Mouse (Mus musculus) CD4-positive helper T cell, adult 2 months (primary cell): ENCODE data around the gene Lpcat3.
"Not testable (repeated sequence)": the region's sequence is repeated elsewhere in the genome, so short reads cannot be mapped to it uniquely, and the experiment has no call there.

ENCODE experiments used
- DNase-seq: peaks from one replicate; pipeline ENCODE4 v3.0.0-alpha.2; 2012; ENCODE audit warnings: low read depth, missing footprints, low spot score

Lpcat3 gene

GRCm38 (mm10) chr6:124676171-124676570, 13.3 kb downstream of the Lpcat3 start:
- no peak for DNase-seq

GRCm38 (mm10) chr6:124678769-124679168, 15.9 kb downstream of the Lpcat3 start:
- no peak for DNase-seq

GRCm38 (mm10) chr6:124679486-124679885, 16.7 kb downstream of the Lpcat3 start:
- no peak for DNase-seq

- not testable (repeated sequence) for DNase-seq
Observed at GRCm38 (mm10) chr6:124682291-124682690, 19.5 kb downstream of the Lpcat3 start.

- peak; percentile 34 for DNase-seq
Observed at GRCm38 (mm10) chr6:124683591-124684417, 21.0 kb downstream of the Lpcat3 start.

GRCm38 (mm10) chr6:124685606-124686386, 23.0 kb downstream of the Lpcat3 start:
- no peak for DNase-seq

- not testable (repeated sequence) for DNase-seq
Observed at GRCm38 (mm10) chr6:124686644-124687043, 23.8 kb downstream of the Lpcat3 start.

- no peak for DNase-seq
Observed at GRCm38 (mm10) chr6:124688151-124688758, 25.4 kb downstream of the Lpcat3 start.

- no peak for DNase-seq
Observed at GRCm38 (mm10) chr6:124689011-124689410, 26.2 kb downstream of the Lpcat3 start.

GRCm38 (mm10) chr6:124690517-124690916, 27.7 kb downstream of the Lpcat3 start:
- DNase-seq = no peak

GRCm38 (mm10) chr6:124693243-124693981, 30.6 kb downstream of the Lpcat3 start:
- no peak for DNase-seq

GRCm38 (mm10) chr6:124694166-124694955, 31.5 kb downstream of the Lpcat3 start:
- DNase-seq = peak; percentile 75

GRCm38 (mm10) chr6:124696441-124697150, 33.8 kb downstream of the Lpcat3 start:
- no peak for DNase-seq

GRCm38 (mm10) chr6:124698751-124699150, 35.9 kb downstream of the Lpcat3 start:
- DNase-seq = no peak

GRCm38 (mm10) chr6:124699366-124699765, 36.5 kb downstream of the Lpcat3 start:
- DNase-seq = no peak

- no peak for DNase-seq
Observed at GRCm38 (mm10) chr6:124699962-124700610, 37.3 kb downstream of the Lpcat3 start.

- peak; percentile 43 for DNase-seq
Observed at GRCm38 (mm10) chr6:124701338-124701737, 38.5 kb downstream of the Lpcat3 start.

GRCm38 (mm10) chr6:124702102-124702783, 39.4 kb downstream of the Lpcat3 start:
- DNase-seq = no peak

GRCm38 (mm10) chr6:124702784-124703103, 39.9 kb downstream of the Lpcat3 start:
- peak; percentile 78 for DNase-seq
